Mouse (Mus musculus) intestine, postnatal 0 days (tissue): ENCODE data around the gene Epn2. TPM values are rescaled to one million over a fixed set of nuclear protein-coding genes. Genes with fewer than 3 reads are reported as not detected.

Experiments used
- ATAC-seq: fragments of 200-750 bp; cut with Nextera tagmentation; 2 replicates; pipeline ENCODE4 v1.8.0; 2017; ENCODE audit warnings: mild to moderate bottlenecking, moderate TSS enrichment, moderate library complexity
- H3K27ac ChIP-seq: fragments of 300-500 bp; sonication (generic); 2 replicates; pipeline ENCODE4 v1.5.1; 2014; ENCODE audit warnings: mild to moderate bottlenecking, low read depth, low read length, moderate library complexity
- H3K27me3 ChIP-seq: fragments of 300-500 bp; sonication (generic); replicated peaks from 2 replicates; pipeline ENCODE4 v1.6.1; 2014; ENCODE audit warnings: low read length, mixed read lengths; ENCODE audit not compliant: control insufficient read depth, insufficient read depth
- H3K36me3 ChIP-seq: fragments of 300-500 bp; sonication (generic); 2 replicates; pipeline ENCODE4 v1.6.1; 2014; ENCODE audit warnings: mild to moderate bottlenecking, moderate library complexity; ENCODE audit not compliant: control insufficient read depth, insufficient read depth
- H3K4me1 ChIP-seq: fragments of 300-500 bp; sonication (generic); replicated peaks from 2 replicates; pipeline ENCODE4 v1.6.1; 2014; ENCODE audit warnings: antibody characterized with exemption, low read length, mixed read lengths; ENCODE audit not compliant: control insufficient read depth, insufficient read depth
- H3K4me2 ChIP-seq: fragments of 300-500 bp; sonication (generic); replicated peaks from 2 replicates; pipeline ENCODE4 v1.6.1; 2014; ENCODE audit warnings: low read depth, mild to moderate bottlenecking, moderate library complexity
- H3K4me3 ChIP-seq: fragments of 300-500 bp; sonication (generic); 2 replicates; pipeline ENCODE4 v1.5.1; 2014; ENCODE audit warnings: low read depth, low read length
- H3K9ac ChIP-seq: fragments of 300-500 bp; sonication (generic); 2 replicates; pipeline ENCODE4 v1.6.1; 2014; ENCODE audit warnings: mild to moderate bottlenecking, low read depth, low read length
- H3K9me3 ChIP-seq: fragments of 300-500 bp; sonication (generic); 2 replicates; pipeline ENCODE4 v1.6.1; 2016; ENCODE audit warnings: mixed run types; ENCODE audit not compliant: control insufficient read depth
- CTCF ChIP-seq: sonication (generic); IDR thresholded peaks from 2 replicates; pipeline ENCODE4 v1.5.1; 2016; ENCODE audit warnings: low read depth, mild to moderate bottlenecking, control low read depth, antibody characterized with exemption, moderate library complexity
- WGBS: fragments of 180-500 bp; shearing (Covaris S2); extraction: QIAGEN DNeasy Blood & Tissue Kit; methylation state at CpG from one replicate; pipeline ENCODE4 v1.1.7; 2014; 5-methylcytosine and 5-hydroxymethylcytosine counted together
- polyA plus RNA-seq: library from polyadenylated mRNA; unstranded; fragments of >200 nt; fragmentation: Nextera tagmentation; extraction: Ambion mirVana; gene quantifications from 2 replicates; pipeline ENCODE4 v1.2.1, GENCODE M21; 2015

Epn2 gene
- polyA plus RNA-seq, 1 experiment from 2014 or later = 13.5 TPM

DNA sequence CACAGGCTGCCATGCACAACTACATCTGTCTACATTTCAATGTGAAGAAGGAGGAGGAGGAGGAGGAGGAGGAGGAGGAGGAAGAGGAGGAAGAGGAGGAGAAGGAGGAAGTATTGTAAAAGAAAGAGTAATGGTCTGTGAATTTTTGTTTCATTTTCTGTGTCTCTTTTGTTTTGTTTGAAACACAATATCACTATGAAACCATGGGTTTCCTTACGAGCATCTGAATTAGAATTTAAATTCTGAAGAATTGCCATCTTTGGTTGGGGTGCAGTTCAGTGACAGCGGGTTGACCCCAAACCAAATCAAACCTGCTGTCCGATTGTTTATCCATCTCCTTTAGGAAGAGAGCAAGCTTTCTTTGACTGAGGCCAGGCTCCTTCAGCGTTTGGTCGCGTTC, 39.9 kb upstream of the Epn2 start:
- no peak overlapping the region for H3K27ac ChIP-seq
- H3K9ac ChIP-seq = no peak overlapping the region
- no peaks in the 10 kb centered on the region for H3K36me3 ChIP-seq
- TF ChIP-seq CTCF = no peak
- WGBS = 13% methylated on average over 6 of the region's 6 CpGs
- no peaks in the 10 kb centered on the region for H3K27me3 ChIP-seq
- H3K4me2 ChIP-seq = peak overlapping the region; percentile 62
- ATAC-seq = no peak
- no peaks in the 10 kb centered on the region for H3K4me1 ChIP-seq
- no peaks in the 10 kb centered on the region for H3K9me3 ChIP-seq
- 0 out of 2 replicates have a peak overlapping the region, but pooled peaks have one; percentile 22 for H3K4me3 ChIP-seq

DNA sequence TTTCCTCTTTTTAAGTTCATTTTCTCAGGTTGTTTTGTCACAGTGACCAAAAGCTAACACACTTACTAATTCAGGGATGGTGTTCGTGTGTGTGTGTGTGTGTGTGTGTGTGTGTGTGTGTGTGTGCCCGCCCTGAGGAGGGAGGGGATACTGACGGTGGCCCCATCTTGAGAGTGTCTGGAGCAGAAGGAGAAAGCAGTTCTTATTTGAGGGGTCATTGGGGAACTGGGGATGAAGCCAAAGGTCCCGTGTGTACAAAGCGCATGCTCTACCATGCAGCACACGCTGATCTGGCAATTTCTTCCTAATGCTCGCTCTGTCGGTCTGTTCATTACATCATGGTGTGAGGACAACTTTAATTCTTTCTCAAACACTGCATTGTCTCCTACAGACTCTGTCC, 39.1 kb upstream of the Epn2 start:
- no peak for ATAC-seq
- 90% methylated on average over 8 of the region's 8 CpGs for WGBS
- Histone ChIP-seq H3K9me3 (no peaks in the 10 kb centered on the region), H3K36me3 (no peaks in the 10 kb centered on the region), H3K9ac (no peak overlapping the region), H3K4me1 (no peaks in the 10 kb centered on the region), H3K4me2 (no peak overlapping the region), H3K27ac (no peak overlapping the region), H3K27me3 (no peaks in the 10 kb centered on the region), H3K4me3 (no peak overlapping the region)
- no peak for TF ChIP-seq CTCF

DNA sequence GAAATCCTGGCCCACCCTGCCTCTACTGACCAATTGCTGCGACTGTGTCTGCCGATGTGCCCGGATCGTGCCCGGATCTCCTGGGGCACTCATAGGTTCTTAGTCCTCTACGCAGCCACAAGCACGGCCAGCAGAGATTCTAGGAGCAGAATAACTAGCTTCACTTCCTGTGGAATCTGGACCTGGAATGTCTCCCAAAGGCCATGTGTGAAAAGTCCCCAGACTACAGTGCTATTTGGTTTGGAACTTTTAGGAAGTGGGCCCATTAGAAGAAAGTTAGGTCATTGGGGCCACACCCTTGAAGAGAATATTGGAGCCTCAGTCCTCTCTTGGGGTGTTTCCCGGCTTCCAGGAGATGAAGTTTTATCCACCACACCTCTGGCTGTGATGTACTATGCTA, 38.6 kb upstream of the Epn2 start:
- ATAC-seq = no peak
- Histone ChIP-seq H3K9me3 (no peaks in the 10 kb centered on the region), H3K36me3 (no peaks in the 10 kb centered on the region), H3K4me2 (no peak overlapping the region), H3K4me3 (no peak overlapping the region), H3K4me1 (no peaks in the 10 kb centered on the region), H3K27me3 (no peaks in the 10 kb centered on the region), H3K9ac (no peak overlapping the region), H3K27ac (no peak overlapping the region)
- no peak for TF ChIP-seq CTCF
- WGBS = 87% methylated on average over 8 of the region's 8 CpGs

DNA sequence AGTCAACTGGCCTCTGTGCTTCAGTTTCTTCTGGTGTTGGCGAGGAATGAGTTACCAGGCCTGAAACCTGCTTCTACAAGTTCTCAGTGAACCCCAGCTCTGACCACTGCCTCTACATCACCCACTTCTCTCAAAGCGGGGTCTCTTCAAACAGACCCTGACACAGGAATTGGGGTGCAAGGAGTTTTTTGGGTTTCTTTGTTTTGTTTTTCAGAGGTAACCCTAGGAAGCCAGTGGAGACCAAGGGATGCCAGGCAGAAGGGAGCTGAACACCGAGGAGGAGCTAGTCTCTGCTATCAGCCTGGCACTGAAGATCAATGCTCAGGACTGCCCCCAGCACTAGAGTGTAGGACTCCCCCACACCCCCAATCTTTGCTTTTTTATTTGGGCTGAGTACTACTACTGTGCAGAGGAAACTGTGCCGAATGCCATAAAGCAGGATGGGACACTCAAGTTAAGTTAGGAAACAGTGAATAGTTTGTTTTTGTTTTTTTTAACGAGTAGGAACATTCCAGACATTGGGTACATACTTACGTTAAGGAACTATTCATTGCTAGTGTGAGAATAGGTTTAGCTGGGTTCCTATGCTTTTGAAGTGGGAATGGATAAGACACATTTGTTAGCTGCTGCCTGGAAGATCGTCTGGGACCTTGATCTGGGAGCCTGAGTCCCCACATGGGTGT, 37.9 kb upstream of the Epn2 start:
- no peak for ATAC-seq
- no peaks in the 10 kb centered on the region for H3K4me1 ChIP-seq
- TF ChIP-seq CTCF = no peak
- H3K36me3 ChIP-seq = no peaks in the 10 kb centered on the region
- 72% methylated on average over 7 of the region's 7 CpGs for WGBS
- H3K27ac ChIP-seq = no peak overlapping the region
- no peak overlapping the region for H3K4me3 ChIP-seq
- H3K4me2 ChIP-seq = no peak overlapping the region
- H3K27me3 ChIP-seq = no peaks in the 10 kb centered on the region
- H3K9ac ChIP-seq = no peak overlapping the region
- no peaks in the 10 kb centered on the region for H3K9me3 ChIP-seq

DNA sequence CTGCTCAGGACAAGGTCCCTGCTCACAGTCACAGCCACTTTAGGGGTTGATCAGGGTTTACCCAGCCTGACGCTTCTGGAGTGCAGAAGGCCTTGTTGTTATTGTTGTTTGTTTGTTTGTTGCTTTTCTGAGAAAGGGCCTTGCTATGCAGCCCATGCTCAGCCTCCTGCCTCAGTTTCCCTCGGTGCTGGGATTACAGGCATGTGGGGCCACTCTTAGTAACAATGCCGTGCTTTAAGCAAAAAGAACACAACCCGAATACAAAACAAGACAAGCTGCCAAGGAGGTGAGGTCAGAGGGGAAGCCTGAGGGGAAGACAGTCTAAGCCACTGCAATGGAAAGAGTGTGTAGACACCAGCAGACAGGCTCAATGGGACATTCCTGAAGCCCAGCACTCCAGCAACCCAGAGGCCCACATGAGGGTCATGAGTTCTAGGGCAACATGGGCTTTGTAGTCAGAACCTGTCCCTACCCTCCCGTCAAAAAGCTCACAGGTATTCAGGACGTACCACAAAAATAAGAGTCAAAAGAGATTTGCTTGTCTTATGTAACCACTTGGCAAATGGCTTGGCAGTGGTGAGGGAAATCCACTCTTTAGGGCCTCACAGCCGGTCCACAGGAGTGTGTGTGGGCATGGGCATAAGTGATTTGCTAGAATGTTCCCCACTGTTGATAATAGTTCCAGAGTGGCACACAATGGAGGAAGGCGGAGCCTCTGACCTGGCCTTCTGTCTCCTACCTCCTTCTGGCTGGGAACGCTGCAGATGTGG, 37.2 kb upstream of the Epn2 start:
- no peaks in the 10 kb centered on the region for H3K9me3 ChIP-seq
- no peaks in the 10 kb centered on the region for H3K27me3 ChIP-seq
- no peak for TF ChIP-seq CTCF
- H3K27ac ChIP-seq = no peak overlapping the region
- no peaks in the 10 kb centered on the region for H3K36me3 ChIP-seq
- no peak overlapping the region for H3K9ac ChIP-seq
- no peak for ATAC-seq
- 69% methylated on average over 9 of the region's 9 CpGs for WGBS
- no peak overlapping the region for H3K4me3 ChIP-seq
- no peak overlapping the region for H3K4me2 ChIP-seq
- no peaks in the 10 kb centered on the region for H3K4me1 ChIP-seq

DNA sequence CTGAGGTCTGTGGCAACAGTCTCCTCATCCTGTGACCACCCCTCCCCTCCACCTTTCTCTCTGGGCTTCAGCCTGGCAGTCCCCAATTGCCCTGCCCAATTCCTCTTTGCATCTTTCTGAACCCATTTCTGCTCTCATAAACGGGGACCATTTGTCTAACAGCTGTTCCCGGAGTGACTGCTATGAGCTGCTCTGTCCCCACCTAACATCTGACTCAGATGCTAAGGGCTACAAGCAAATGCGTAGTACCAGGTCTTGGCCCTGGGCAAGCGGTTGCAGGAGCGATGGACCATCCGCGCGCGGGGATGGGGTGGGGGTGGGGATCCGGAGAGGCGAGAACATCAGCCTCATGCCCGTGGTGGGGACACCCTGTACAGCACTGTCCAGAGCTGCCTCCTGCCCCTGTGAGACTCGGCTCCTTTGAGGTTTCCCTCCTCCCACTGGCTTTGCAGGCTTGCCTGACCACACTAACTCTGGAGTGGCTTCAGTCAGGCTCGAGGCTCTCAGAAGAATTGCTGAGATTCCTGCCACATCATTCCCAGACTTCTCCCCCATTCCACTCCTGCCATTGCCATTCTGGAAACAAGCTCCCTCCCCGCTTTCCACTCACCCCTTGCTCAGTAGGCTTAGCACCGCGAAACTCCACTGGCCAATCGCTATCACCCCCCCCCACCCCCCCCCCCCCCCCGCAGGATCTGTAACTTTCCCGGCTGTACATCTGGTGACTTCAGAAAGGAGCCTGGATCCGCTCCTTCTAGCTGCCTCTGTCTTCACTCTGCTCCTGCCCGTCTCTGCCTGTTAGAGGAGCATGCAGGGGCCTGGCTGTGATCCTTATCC, 36.4 kb upstream of the Epn2 start:
- Histone ChIP-seq H3K36me3 (no peaks in the 10 kb centered on the region), H3K9ac (no peak overlapping the region), H3K4me3 (no peak overlapping the region), H3K4me2 (no peak overlapping the region), H3K27me3 (no peaks in the 10 kb centered on the region), H3K4me1 (no peaks in the 10 kb centered on the region), H3K27ac (no peak overlapping the region; the same call in 1 of the 2 replicates), H3K9me3 (no peaks in the 10 kb centered on the region)
- no peak for ATAC-seq
- WGBS = 17% methylated on average over 20 of the region's 22 CpGs
- TF ChIP-seq CTCF = no peak
